Mouse (Mus musculus): ENCODE measurements around the gene Cep170b. TPM values are rescaled to one million over a fixed set of nuclear protein-coding genes. Genes with fewer than 3 reads are reported as not detected.

Gene Cep170b
- polyA plus RNA-seq, 1 experiment from 2014 or later, result 25.0 TPM

- Histone ChIP-seq H3K36me3 (no peaks in the 10 kb centered on the region), H3K9me3 (replicated peaks) (no peaks in the 10 kb centered on the region), H3K9ac (no peak overlapping the region), H3K4me2 (replicated peaks) (no peak overlapping the region), H3K27me3 (no peaks in the 10 kb centered on the region), H3K4me1 (no peaks in the 10 kb centered on the region), H3K4me3 (replicated peaks) (no peak overlapping the region), H3K27ac (replicated peaks) (no peak overlapping the region)
- ATAC-seq (ENCODE audit: insufficient number of reproducible peaks, low FRiP score, low TSS enrichment, low read depth), result no peak
- 91% methylated on average over 16 of the region's 16 CpGs for WGBS
These were observed 47.0 kb downstream of the Cep170b start for GRCm38 (mm10) chr12:112767036-112767890.

- Histone ChIP-seq H3K27me3 (no peaks in the 10 kb centered on the region), H3K27ac (replicated peaks) (no peak overlapping the region), H3K4me1 (no peaks in the 10 kb centered on the region), H3K9ac (no peak overlapping the region), H3K4me3 (replicated peaks) (no peak overlapping the region), H3K4me2 (replicated peaks) (no peak overlapping the region), H3K9me3 (replicated peaks) (no peaks in the 10 kb centered on the region), H3K36me3 (no peaks in the 10 kb centered on the region)
- WGBS, result 84% methylated on average over 8 of the region's 8 CpGs
- no peak for ATAC-seq (ENCODE audit: insufficient number of reproducible peaks, low FRiP score, low TSS enrichment, low read depth)
These were observed 47.9 kb downstream of the Cep170b start for GRCm38 (mm10) chr12:112768166-112768565.

GRCm38 (mm10) chr12:112769031-112769430, 48.8 kb downstream of the Cep170b start:
- no peak for ATAC-seq (ENCODE audit: insufficient number of reproducible peaks, low FRiP score, low TSS enrichment, low read depth)
- no peak overlapping the region for H3K9ac ChIP-seq
- 82% methylated on average over 6 of the region's 6 CpGs for WGBS

GRCm38 (mm10) chr12:112769751-112770150, 49.5 kb downstream of the Cep170b start:
- Histone ChIP-seq H3K36me3 (no peaks in the 10 kb centered on the region), H3K4me2 (replicated peaks) (no peak overlapping the region), H3K27me3 (no peaks in the 10 kb centered on the region), H3K4me3 (replicated peaks) (no peak overlapping the region), H3K4me1 (no peaks in the 10 kb centered on the region), H3K9me3 (replicated peaks) (no peaks in the 10 kb centered on the region), H3K9ac (no peak overlapping the region), H3K27ac (replicated peaks) (no peak overlapping the region)
- no peak for ATAC-seq (ENCODE audit: insufficient number of reproducible peaks, low FRiP score, low TSS enrichment, low read depth)
- 56% methylated on average over 2 of the region's 2 CpGs for WGBS

More at GRCm38 (mm10) chr12:112769031-112769430, 48.8 kb downstream of the Cep170b start:
- Histone ChIP-seq H3K4me3 (replicated peaks) (no peak overlapping the region), H3K4me1 (no peaks in the 10 kb centered on the region), H3K9me3 (replicated peaks) (no peaks in the 10 kb centered on the region), H3K4me2 (replicated peaks) (no peak overlapping the region), H3K27me3 (no peaks in the 10 kb centered on the region), H3K36me3 (no peaks in the 10 kb centered on the region), H3K27ac (replicated peaks) (no peak overlapping the region)

- 72% methylated on average over 4 of the region's 4 CpGs for whole genome bisulfite sequencing
- Histone ChIP-seq H3K27me3 (no peaks in the 10 kb centered on the region), H3K9ac (no peak overlapping the region)
These were observed 50.1 kb downstream of the Cep170b start for GRCm38 (mm10) chr12:112770396-112770795.

GRCm38 (mm10) chr12:112772306-112772705, 52.1 kb downstream of the Cep170b start:
- Histone ChIP-seq H3K9ac (no peak overlapping the region), H3K9me3 (replicated peaks) (no peaks in the 10 kb centered on the region), H3K27me3 (no peaks in the 10 kb centered on the region), H3K4me3 (replicated peaks) (no peak overlapping the region), H3K4me2 (replicated peaks) (no peak overlapping the region), H3K27ac (replicated peaks) (no peak overlapping the region), H3K4me1 (no peaks in the 10 kb centered on the region), H3K36me3 (no peaks in the 10 kb centered on the region)
- ATAC-seq (ENCODE audit: insufficient number of reproducible peaks, low FRiP score, low TSS enrichment, low read depth), result no peak
- 86% methylated on average over 14 of the region's 14 CpGs for WGBS

More at GRCm38 (mm10) chr12:112770396-112770795, 50.1 kb downstream of the Cep170b start:
- Histone ChIP-seq H3K27ac (replicated peaks) (no peak overlapping the region), H3K4me3 (replicated peaks) (no peak overlapping the region), H3K4me2 (replicated peaks) (no peak overlapping the region), H3K9me3 (replicated peaks) (no peaks in the 10 kb centered on the region), H3K36me3 (no peaks in the 10 kb centered on the region), H3K4me1 (no peaks in the 10 kb centered on the region)
- no peak for ATAC-seq (ENCODE audit: insufficient number of reproducible peaks, low FRiP score, low TSS enrichment, low read depth)

- Histone ChIP-seq H3K9ac (no peak overlapping the region), H3K4me3 (replicated peaks) (no peak overlapping the region), H3K4me1 (no peaks in the 10 kb centered on the region), H3K4me2 (replicated peaks) (no peak overlapping the region), H3K27me3 (no peaks in the 10 kb centered on the region), H3K9me3 (replicated peaks) (no peaks in the 10 kb centered on the region), H3K36me3 (no peaks in the 10 kb centered on the region), H3K27ac (replicated peaks) (no peak overlapping the region)
- 41% methylated on average over 9 of the region's 9 CpGs for WGBS
- ATAC-seq (ENCODE audit: insufficient number of reproducible peaks, low FRiP score, low TSS enrichment, low read depth), result no peak
These were observed 53.1 kb downstream of the Cep170b start for GRCm38 (mm10) chr12:112773366-112773765.

GRCm38 (mm10) chr12:112774026-112774425, 53.8 kb downstream of the Cep170b start:
- no peaks in the 10 kb centered on the region for H3K36me3 ChIP-seq
- ATAC-seq (ENCODE audit: insufficient number of reproducible peaks, low FRiP score, low TSS enrichment, low read depth), result no peak

GRCm38 (mm10) chr12:112774481-112774880, 54.2 kb downstream of the Cep170b start:
- no peaks in the 10 kb centered on the region for H3K36me3 ChIP-seq
- H3K9ac ChIP-seq, result no peak overlapping the region
- WGBS, result 89% methylated on average over 10 of the region's 10 CpGs
- H3K27me3 ChIP-seq, result no peaks in the 10 kb centered on the region
- no peak for ATAC-seq (ENCODE audit: insufficient number of reproducible peaks, low FRiP score, low TSS enrichment, low read depth)
- H3K4me2 ChIP-seq (replicated peaks), result no peak overlapping the region
- H3K4me1 ChIP-seq, result no peaks in the 10 kb centered on the region
- H3K4me3 ChIP-seq (replicated peaks), result no peak overlapping the region
- H3K27ac ChIP-seq (replicated peaks), result no peak overlapping the region
- no peaks in the 10 kb centered on the region for H3K9me3 ChIP-seq (replicated peaks)

More at GRCm38 (mm10) chr12:112774026-112774425, 53.8 kb downstream of the Cep170b start:
- Histone ChIP-seq H3K9ac (no peak overlapping the region), H3K9me3 (replicated peaks) (no peaks in the 10 kb centered on the region), H3K4me2 (replicated peaks) (no peak overlapping the region), H3K4me3 (replicated peaks) (no peak overlapping the region), H3K27me3 (no peaks in the 10 kb centered on the region), H3K27ac (replicated peaks) (no peak overlapping the region), H3K4me1 (no peaks in the 10 kb centered on the region)
- WGBS, result 82% methylated on average over 6 of the region's 6 CpGs

- no peak overlapping the region for H3K27ac ChIP-seq (replicated peaks)
- ATAC-seq (ENCODE audit: insufficient number of reproducible peaks, low FRiP score, low TSS enrichment, low read depth), result no peak
- no peak overlapping the region for H3K4me2 ChIP-seq (replicated peaks)
- H3K4me3 ChIP-seq (replicated peaks), result no peak overlapping the region
- peaks cover 39% of the 10 kb centered on the region for H3K4me1 ChIP-seq
- no peaks in the 10 kb centered on the region for H3K36me3 ChIP-seq
- no peaks in the 10 kb centered on the region for H3K9me3 ChIP-seq (replicated peaks)
- 64% methylated on average over 8 of the region's 8 CpGs for WGBS
- no peak overlapping the region for H3K9ac ChIP-seq
- no peaks in the 10 kb centered on the region for H3K27me3 ChIP-seq
These were observed 70.8 kb downstream of the Cep170b start for GRCm38 (mm10) chr12:112791026-112791425.

- Histone ChIP-seq H3K9me3 (replicated peaks) (no peaks in the 10 kb centered on the region), H3K4me3 (replicated peaks) (no peak overlapping the region), H3K4me1 (peaks cover 67% of the 10 kb centered on the region), H3K9ac (no peak overlapping the region), H3K27me3 (no peaks in the 10 kb centered on the region), H3K36me3 (no peaks in the 10 kb centered on the region), H3K27ac (replicated peaks) (peak overlapping the region; percentile 67), H3K4me2 (replicated peaks) (peak overlapping the region; percentile 33; the same call in 1 of the 2 replicates)
- no peak for ATAC-seq (ENCODE audit: insufficient number of reproducible peaks, low FRiP score, low TSS enrichment, low read depth)
- 61% methylated on average over 13 of the region's 13 CpGs for WGBS
These were observed 73.5 kb downstream of the Cep170b start for GRCm38 (mm10) chr12:112793601-112794355.

Data from embryonic facial prominence, embryonic 15.5 days (tissue).